In the genomic region with DNA sequence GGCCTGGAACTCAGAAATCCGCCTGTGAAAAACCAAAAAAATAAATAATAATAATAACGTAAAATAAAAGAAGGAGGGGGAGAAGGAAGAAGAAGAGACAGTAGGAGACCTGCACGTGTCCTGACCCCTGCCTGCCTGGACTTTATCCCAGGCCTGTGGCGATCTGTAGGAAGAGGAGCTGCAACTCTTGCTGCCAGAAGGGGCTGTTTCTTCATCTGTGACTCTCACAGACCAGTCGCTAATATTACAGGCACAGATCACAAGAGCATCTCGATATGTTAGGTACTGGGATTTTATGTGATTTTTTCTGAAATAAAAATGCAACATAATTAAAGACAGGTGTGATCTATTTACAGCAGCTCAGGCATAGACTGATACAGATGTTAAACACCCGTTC, we compare ENCODE assay signal across 8 mouse cellular contexts. TPM values are rescaled to one million over a fixed set of nuclear protein-coding genes. Genes with fewer than 3 reads are reported as not detected.
A peak's percentile ranks its signal among the peaks of the same experiment; 100 is the strongest.
DNase-seq lines count a peak whose midpoint lies in the region; ATAC-seq and TF ChIP-seq lines count a peak whose summit lies in the region.

No protein-coding gene starts in this region.

- ATAC-seq in hindbrain, embryonic 13.5 days (ENCODE audit: low FRiP score), result no peak
- no peak for ATAC-seq in midbrain, embryonic 11.5 days (ENCODE audit: low FRiP score)
- ATAC-seq in frontal cortex, adult (ENCODE audit: low TSS enrichment), result no peak

- no peak for TF ChIP-seq POLR2A in bone marrow, adult 2 months (IDR thresholded peaks at IDR 0.05; ENCODE audit: borderline replicate concordance, control insufficient read depth, low read depth, low read length)

- H3K4me2 ChIP-seq in hindbrain, embryonic 13.5 days, result peak overlapping the region; percentile 83
- peak overlapping the region; percentile 85 for H3K4me2 ChIP-seq in midbrain, embryonic 11.5 days

- no peaks in the 10 kb centered on the region for H3K36me3 ChIP-seq in hindbrain, embryonic 13.5 days
- H3K36me3 ChIP-seq in midbrain, embryonic 11.5 days (ENCODE audit: control insufficient read depth, insufficient read depth, low read length), result no peaks in the 10 kb centered on the region

- no peaks in the 10 kb centered on the region for H3K9me3 ChIP-seq in hindbrain, embryonic 13.5 days
- H3K9me3 ChIP-seq in midbrain, embryonic 11.5 days (ENCODE audit: control insufficient read depth, low read length), result no peaks in the 10 kb centered on the region

- H3K4me1 ChIP-seq in bone marrow, adult 2 months (ENCODE audit: control insufficient read depth, insufficient read depth, low read length), result no peaks in the 10 kb centered on the region; the same call in 1 of the 2 replicates
- peaks cover 18% of the 10 kb centered on the region for H3K4me1 ChIP-seq in hindbrain, embryonic 13.5 days (replicated peaks)
- peaks cover 3% of the 10 kb centered on the region; the same call in 1 of the 2 replicates for H3K4me1 ChIP-seq in midbrain, embryonic 11.5 days (ENCODE audit: control insufficient read depth, insufficient read depth, low read length)

- no peak for TF ChIP-seq CTCF in bone marrow, adult 2 months (IDR thresholded peaks at IDR 0.05; ENCODE audit: control insufficient read depth, insufficient read depth, low read length)

- H3K4me3 ChIP-seq in bone marrow, adult 2 months (replicated peaks; ENCODE audit: control insufficient read depth, low read depth, low read length), result peak overlapping the region; percentile 40
- H3K4me3 ChIP-seq in hindbrain, embryonic 13.5 days, result peak overlapping the region; percentile 91
- peak overlapping the region; percentile 88 for H3K4me3 ChIP-seq in midbrain, embryonic 11.5 days (ENCODE audit: low read depth, low read length)

- WGBS in bone marrow, adult 2 months, result 5% methylated on average over 7 of the region's 7 CpGs
- WGBS in hindbrain, embryonic 13.5 days, result 16% methylated on average over 7 of the region's 7 CpGs
- WGBS in midbrain, embryonic 11.5 days, result 17% methylated on average over 7 of the region's 7 CpGs

- peak overlapping the region; percentile 83 for H3K9ac ChIP-seq in hindbrain, embryonic 13.5 days
- peak overlapping the region; percentile 83 for H3K9ac ChIP-seq in midbrain, embryonic 11.5 days (ENCODE audit: low read length)

- DNase-seq in kidney, adult 9 months, result peak; percentile 20
- no peak for DNase-seq in kidney, adult 8-10 months
- no peak for DNase-seq in midbrain, embryonic 11.5 days (ENCODE audit: low spot score, missing footprints)
- no peak for DNase-seq in urinary bladder, postnatal 36 days (ENCODE audit: low spot score in 2 of 2)
- DNase-seq in urinary bladder, postnatal 25 days (ENCODE audit: low spot score), result no peak

- no peaks in the 10 kb centered on the region for H3K27me3 ChIP-seq in hindbrain, embryonic 13.5 days
- H3K27me3 ChIP-seq in midbrain, embryonic 11.5 days (ENCODE audit: control insufficient read depth, insufficient read depth, low read length), result no peaks in the 10 kb centered on the region

- no peak overlapping the region for H3K27ac ChIP-seq in bone marrow, adult 2 months (ENCODE audit: control insufficient read depth, insufficient read depth, low read depth, low read length, poor library complexity)
- H3K27ac ChIP-seq in hindbrain, embryonic 13.5 days, result no peak overlapping the region
- H3K27ac ChIP-seq in midbrain, embryonic 11.5 days (ENCODE audit: low read depth, low read length), result no peak overlapping the region

RNA-seq across cellular contexts. Expression of gene Rap1gds1, which starts 1.1 kb away (rescaled TPM):
- 9.5 and 18.0 TPM in 2 replicates for polyA plus RNA-seq in bone marrow, adult 2 months (2011; ENCODE audit: insufficient read depth, insufficient read length, low replicate concordance, missing spikeins)
- 67.3 and 69.3 TPM in 2 replicates for polyA plus RNA-seq in hindbrain, embryonic 13.5 days (2015; fragmentation: Nextera tagmentation; extraction: Ambion mirVana)
- 61.0 and 63.3 TPM in 2 replicates for polyA plus RNA-seq in midbrain, embryonic 11.5 days (2014; fragmentation: Nextera tagmentation; extraction: Ambion mirVana)

Comparison
In these comparisons a context has a peak if more than half of its experiments do, and no peak if none do; other contexts are left out.
1. H3K4me3 ChIP-seq: peak in every context shown above with its lines; median percentile 91 in hindbrain, embryonic 13.5 days; 88 in midbrain, embryonic 11.5 days; 40 in bone marrow, adult 2 months.